Mouse (Mus musculus): ENCODE results near the gene Gm10037.

Gene Gm10037

DNA sequence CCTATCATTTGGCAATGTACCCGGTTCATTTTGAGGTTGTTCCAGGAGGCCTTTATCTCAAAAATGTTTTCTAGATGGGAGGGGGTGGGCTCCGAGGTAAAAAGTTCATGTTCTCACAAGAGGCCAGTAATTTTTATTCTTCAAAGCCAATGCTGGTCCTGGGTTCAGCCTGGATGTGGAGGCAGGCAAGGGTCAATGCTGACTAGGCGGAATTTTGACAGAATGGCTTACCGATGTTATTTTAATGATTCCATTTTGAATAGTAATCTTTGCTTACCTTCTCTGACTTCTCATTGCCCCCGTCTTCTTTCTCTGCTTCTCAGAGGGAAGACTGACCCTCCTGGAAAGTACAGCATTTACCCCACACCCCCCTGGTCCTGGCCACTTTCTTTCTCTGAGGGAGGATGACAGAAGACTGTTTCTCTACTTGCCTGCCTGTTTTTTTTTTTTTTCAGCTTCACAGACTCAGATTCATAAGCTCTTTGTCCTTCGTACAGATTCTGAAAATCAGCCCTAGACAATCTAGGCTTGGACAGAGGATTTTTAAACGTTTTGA, 45.9 kb downstream of the Gm10037 start:
- no peak for DNase-seq (ENCODE audit: low spot score in 2 of 2)

DNA sequence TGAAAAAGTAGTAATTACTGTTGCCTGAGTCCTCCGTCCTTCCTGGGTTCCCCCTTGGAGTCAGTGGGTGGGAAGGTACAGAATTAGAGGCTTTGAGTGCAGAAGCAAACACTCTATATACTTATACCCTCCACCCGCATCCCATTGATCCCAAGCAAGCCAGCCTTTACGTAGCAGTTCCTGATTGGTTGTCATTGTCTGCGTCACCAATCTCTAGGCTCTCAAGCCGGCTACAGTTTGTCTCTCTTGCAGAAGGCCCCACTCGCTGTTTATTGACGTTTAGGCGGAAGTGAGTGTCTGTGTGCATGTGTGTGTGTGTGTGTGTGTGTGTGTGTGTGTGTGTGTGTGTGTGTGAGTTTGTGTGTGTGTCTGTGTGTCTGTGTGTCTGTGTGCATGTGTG, 53.1 kb downstream of the Gm10037 start:
- DNase-seq (ENCODE audit: low spot score in 2 of 2): no peak
